Mouse (Mus musculus): Measurements from ENCODE around the gene Fat2.

The Fat2 gene

GRCm38 (mm10) chr11:55340789-55341188, 4.4 kb upstream of the Fat2 start:
- CTCF ChIA-PET, result interaction anchor here in 1 of 4 experiments (0.7 kb wide), 1 partner anchor 33 kb away, joined by 4 read pairs; no protein-coding TSS in a partner anchor

GRCm38 (mm10) chr11:55337032-55337769, 837 bp upstream of the Fat2 start:
- CTCF ChIA-PET, result interaction anchor here in 2 of 4 experiments (0.5 to 0.6 kb wide), 2 partner anchors 19 to 109 kb away, joined by 3 read pairs; no protein-coding TSS in a partner anchor

More at GRCm38 (mm10) chr11:55340789-55341188, 4.4 kb upstream of the Fat2 start:
- POLR2A ChIA-PET, result interaction anchor here in 1 of 4 experiments (1.2 to 1.7 kb wide), 4 partner anchors 10 to 85 kb away, joined by 3 to 4 read pairs (median 4); no protein-coding TSS in a partner anchor

GRCm38 (mm10) chr11:55335314-55336076, 869 bp downstream of the Fat2 start:
- ChIA-PET POLR2A (interaction anchor here in 3 of 4 experiments (0.6 to 3.0 kb wide), 19 partner anchors 8 to 451 kb away, joined by 3 to 28 read pairs (median 4); partner anchors contain the start of gene G3bp1 (in 1 of the 3)), CTCF (interaction anchor here in 2 of 4 experiments (0.6 to 0.9 kb wide), 2 partner anchors 9 to 131 kb away, joined by 3 read pairs; partner anchors contain the start of gene Slc36a1 (in 1 of the 2))

More at GRCm38 (mm10) chr11:55337032-55337769, 837 bp upstream of the Fat2 start:
- POLR2A ChIA-PET, result interaction anchor here in 2 of 4 experiments (0.5 to 3.0 kb wide), 9 partner anchors 11 to 167 kb away, joined by 3 to 28 read pairs (median 6); no protein-coding TSS in a partner anchor

GRCm38 (mm10) chr11:55334545-55334944, 1.8 kb downstream of the Fat2 start:
- CTCF ChIA-PET, result no interaction called here
- POLR2A ChIA-PET, result interaction anchor here in 3 of 4 experiments (0.6 to 3.0 kb wide), 5 partner anchors 10 to 62 kb away, joined by 3 to 27 read pairs (median 3); no protein-coding TSS in a partner anchor

- POLR2A ChIA-PET, result interaction anchor here in 2 of 4 experiments (1.1 to 3.0 kb wide), 2 partner anchors 10 to 22 kb away, joined by 3 to 27 read pairs; no protein-coding TSS in a partner anchor
- CTCF ChIA-PET, result no interaction called here
These were observed 2.3 kb downstream of the Fat2 start for GRCm38 (mm10) chr11:55334063-55334462.

- CTCF ChIA-PET, result interaction anchor here in 1 of 4 experiments (0.6 to 1.0 kb wide), 2 partner anchors 44 to 116 kb away, joined by 3 read pairs; no protein-coding TSS in a partner anchor
- POLR2A ChIA-PET, result interaction anchor here in 2 of 4 experiments (0.9 to 1.6 kb wide), 6 partner anchors 8 to 139 kb away, joined by 3 to 4 read pairs (median 3); no protein-coding TSS in a partner anchor
These were observed 6.2 kb downstream of the Fat2 start for GRCm38 (mm10) chr11:55329868-55330772.

- POLR2A ChIA-PET, result interaction anchor here in 2 of 4 experiments (0.5 to 1.0 kb wide), 2 partner anchors 10 to 123 kb away, joined by 3 to 4 read pairs; no protein-coding TSS in a partner anchor
- CTCF ChIA-PET, result no interaction called here
These were observed 8.6 kb downstream of the Fat2 start for GRCm38 (mm10) chr11:55327558-55328409.

- ChIA-PET CTCF (no interaction called here), POLR2A (interaction anchor here in 2 of 4 experiments (0.5 to 1.0 kb wide), 2 partner anchors 10 to 122 kb away, joined by 3 to 4 read pairs; no protein-coding TSS in a partner anchor)
These were observed 9.3 kb downstream of the Fat2 start for GRCm38 (mm10) chr11:55327111-55327510.

- POLR2A ChIA-PET, result interaction anchor here in 2 of 4 experiments (0.6 to 3.2 kb wide), 13 partner anchors 10 to 1010 kb away, joined by 3 to 28 read pairs (median 4); partner anchors contain the start of genes Fat2 (in 2 of the 2), G3bp1 (in 1 of the 2) and Lyrm7 (in 1 of the 2)
- CTCF ChIA-PET, result interaction anchor here in 1 of 4 experiments (0.9 kb wide), 1 partner anchor 60 kb away, joined by 3 read pairs; no protein-coding TSS in a partner anchor
These were observed 10.2 kb downstream of the Fat2 start for GRCm38 (mm10) chr11:55326211-55326610.

- POLR2A ChIA-PET, result interaction anchor here (0.5 to 5.0 kb wide), 50 partner anchors 8 to 537 kb away, joined by 3 to 40 read pairs (median 5); partner anchors contain the start of genes G3bp1 (in 3 of the 4), Gm2a (in 3 of the 4), Atox1 (in 2 of the 4) and Fat2 (in 2 of the 4)
- CTCF ChIA-PET, result interaction anchor here in 1 of 4 experiments (0.9 to 1.4 kb wide), 2 partner anchors 50 to 120 kb away, joined by 3 read pairs; no protein-coding TSS in a partner anchor
These were observed 12.5 kb downstream of the Fat2 start for GRCm38 (mm10) chr11:55323854-55324253.

- POLR2A ChIA-PET, result interaction anchor here in 2 of 4 experiments (0.6 to 5.0 kb wide), 9 partner anchors 10 to 224 kb away, joined by 3 to 40 read pairs (median 3); partner anchors contain the start of genes G3bp1 (in 2 of the 2), Gm2a (in 1 of the 2) and Sparc (in 1 of the 2)
- CTCF ChIA-PET, result interaction anchor here in 1 of 4 experiments (0.7 kb wide), 1 partner anchor 90 kb away, joined by 3 read pairs; no protein-coding TSS in a partner anchor
These were observed 15.4 kb downstream of the Fat2 start for GRCm38 (mm10) chr11:55320990-55321389.

GRCm38 (mm10) chr11:55315966-55316365, 20.4 kb downstream of the Fat2 start:
- POLR2A ChIA-PET, result interaction anchor here in 2 of 4 experiments (0.7 to 1.4 kb wide), 3 partner anchors 9 to 145 kb away, joined by 3 to 4 read pairs (median 3); partner anchors contain the start of gene Atox1 (in 1 of the 2)

GRCm38 (mm10) chr11:55314704-55315047, 21.7 kb downstream of the Fat2 start:
- ChIA-PET CTCF (interaction anchor here in 2 of 4 experiments (0.8 to 1.0 kb wide), 2 partner anchors 28 to 682 kb away, joined by 3 to 4 read pairs; no protein-coding TSS in a partner anchor), POLR2A (interaction anchor here in 3 of 4 experiments (0.6 to 2.9 kb wide), 9 partner anchors 9 to 146 kb away, joined by 3 to 26 read pairs (median 3); partner anchors contain the start of gene Atox1 (in 1 of the 3))

More at GRCm38 (mm10) chr11:55315966-55316365, 20.4 kb downstream of the Fat2 start:
- CTCF ChIA-PET, result interaction anchor here in 1 of 4 experiments (0.6 kb wide), 1 partner anchor 57 kb away, joined by 3 read pairs; no protein-coding TSS in a partner anchor

- POLR2A ChIA-PET, result interaction anchor here in 3 of 4 experiments (0.5 to 2.9 kb wide), 13 partner anchors 8 to 147 kb away, joined by 3 to 26 read pairs (median 3); partner anchors contain the start of genes Fat2 (in 2 of the 3) and Atox1 (in 1 of the 3)
- CTCF ChIA-PET, result interaction anchor here in 2 of 4 experiments (0.8 to 1.0 kb wide), 2 partner anchors 28 to 683 kb away, joined by 3 to 4 read pairs; no protein-coding TSS in a partner anchor
These were observed 22.3 kb downstream of the Fat2 start for GRCm38 (mm10) chr11:55313768-55314703.

Measured in embryonic stem cell, embryonic (primary cell).